Mouse (Mus musculus) lung, postnatal 0 days (tissue): ENCODE measurements around the gene Atxn7l1.

Experiments used
- CTCF ChIP-seq: IDR thresholded peaks from 2 replicates; pipeline ENCODE4 v1.5.1; 2016; ENCODE audit warnings: antibody characterized with exemption, mild to moderate bottlenecking
- EP300 ChIP-seq: IDR thresholded peaks from 2 replicates; pipeline ENCODE4 v1.6.1; 2016; ENCODE audit warnings: antibody characterized with exemption, mild to moderate bottlenecking, control low read depth

DNA sequence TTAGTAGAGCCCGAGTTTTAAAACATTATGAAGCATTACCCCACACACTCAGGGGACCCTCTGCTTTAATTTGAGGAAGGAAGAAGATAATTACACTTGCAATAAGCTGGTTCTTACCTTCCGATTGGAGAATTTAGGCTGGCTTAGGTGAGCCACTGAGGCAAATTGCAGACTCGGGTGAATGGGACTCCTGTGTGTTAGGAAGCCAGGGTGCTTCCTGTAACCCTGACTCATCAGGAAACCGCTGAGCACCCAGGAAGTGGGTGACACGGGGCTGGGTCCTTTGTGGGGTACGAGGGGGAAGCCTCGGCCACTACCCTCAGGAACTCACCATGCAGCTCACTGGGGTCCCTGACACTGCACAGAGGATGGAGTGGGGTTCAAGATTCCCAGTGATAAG lies 12.9 kb downstream of the Atxn7l1 start:
- TF ChIP-seq CTCF (no peak), EP300 (no peak)
